Mouse (Mus musculus) mature B cell (primary cell): Measurements from ENCODE around the gene Foxj1.
"Not testable (repeated sequence)": the region's sequence is repeated elsewhere in the genome, so short reads cannot be mapped to it uniquely, and the experiment has no call there.

ENCODE experiments used
- in situ Hi-C: fragments of 300-500 bp; cut with MboI; formaldehyde crosslinking; loops from 2 replicates; pipeline ENCODE4 v1.14.3; 2019

Foxj1 gene

DNA sequence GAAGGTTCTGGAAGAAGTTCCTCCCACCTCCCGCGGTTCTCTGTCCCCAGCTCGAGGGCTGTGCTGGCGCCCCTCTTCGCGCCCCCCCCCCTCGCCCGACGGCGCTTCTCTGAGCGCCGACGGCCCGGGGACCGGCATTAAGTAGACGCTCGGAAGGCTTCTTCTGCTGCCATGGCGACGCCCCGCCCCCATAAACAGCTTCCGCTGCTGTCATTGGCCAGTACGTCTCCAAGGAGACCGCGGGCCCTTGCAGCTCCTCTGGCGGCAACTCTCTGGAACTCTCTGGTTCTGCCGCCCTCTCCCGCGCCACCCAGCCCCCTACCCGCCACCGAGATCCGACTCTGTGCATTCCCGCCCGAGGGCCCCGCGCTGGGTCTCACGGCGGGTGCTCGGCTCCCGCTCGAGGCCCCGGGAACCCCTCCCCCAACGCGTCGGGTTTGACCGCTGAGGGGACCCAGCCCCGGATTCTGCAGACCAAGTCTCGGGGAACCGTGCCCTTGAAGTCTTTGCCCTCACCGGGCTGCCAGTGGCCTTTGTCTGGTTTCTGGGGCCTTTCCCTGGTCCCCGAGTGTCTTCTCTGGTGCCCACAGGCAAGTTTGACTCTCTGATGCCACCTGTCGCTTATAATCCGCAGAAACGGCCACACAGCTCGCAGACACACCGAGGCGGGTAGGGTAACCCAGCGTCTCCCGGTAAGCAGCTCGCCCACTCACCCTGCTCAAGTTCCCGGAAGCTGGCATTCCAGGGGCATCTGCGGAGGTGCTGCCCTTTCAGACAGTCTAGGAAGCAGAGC, at the start of gene Foxj1:
Gene Foxj1, minus strand, starts transcription at position 156 of the 793 bp plus-strand sequence.
- in situ Hi-C loops: no loop called here

- in situ Hi-C loops: no loop called here
Observed at GRCm38 (mm10) chr11:116384171-116384570, 49.0 kb upstream of the Foxj1 start.

DNA sequence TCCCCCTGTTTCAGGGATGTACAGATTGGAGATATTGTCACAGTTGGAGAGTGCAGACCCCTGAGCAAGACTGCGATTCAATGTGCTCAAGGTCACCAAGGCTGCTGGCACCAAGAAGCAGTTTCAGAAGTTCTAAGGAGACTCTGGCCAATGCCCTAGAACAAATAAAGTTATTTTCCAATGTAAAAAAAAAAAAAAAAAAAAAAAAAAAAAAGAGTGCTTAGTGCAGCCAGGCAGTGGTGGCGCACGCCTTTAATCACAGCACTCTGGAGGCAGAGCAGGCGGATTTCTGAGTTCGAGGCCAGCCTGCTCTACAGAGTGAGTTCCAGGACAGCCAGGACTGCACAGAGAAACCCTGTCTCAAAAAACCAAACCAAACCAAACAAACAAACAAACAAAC, 47.9 kb upstream of the Foxj1 start:
- in situ Hi-C loops: not testable (repeated sequence)

DNA sequence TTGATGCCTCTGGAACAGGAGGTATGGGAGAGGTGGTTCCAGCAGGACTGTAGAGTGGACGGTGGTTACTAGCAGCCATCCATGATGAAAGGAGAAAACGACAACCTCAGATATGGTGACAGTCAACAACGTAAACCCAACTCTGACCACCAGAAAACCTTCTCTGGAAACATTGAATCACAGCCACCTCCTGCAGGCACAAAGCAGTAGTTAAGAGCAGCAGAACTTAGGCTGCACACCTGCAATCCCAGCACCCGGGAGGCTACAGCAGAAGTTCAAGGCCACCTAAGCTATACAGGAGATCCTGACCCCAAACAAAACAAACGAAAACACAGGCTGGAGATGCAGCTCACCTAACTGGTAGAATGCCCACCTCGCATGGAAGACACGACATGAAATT, 45.6 kb upstream of the Foxj1 start:
- in situ Hi-C loops: no loop called here

DNA sequence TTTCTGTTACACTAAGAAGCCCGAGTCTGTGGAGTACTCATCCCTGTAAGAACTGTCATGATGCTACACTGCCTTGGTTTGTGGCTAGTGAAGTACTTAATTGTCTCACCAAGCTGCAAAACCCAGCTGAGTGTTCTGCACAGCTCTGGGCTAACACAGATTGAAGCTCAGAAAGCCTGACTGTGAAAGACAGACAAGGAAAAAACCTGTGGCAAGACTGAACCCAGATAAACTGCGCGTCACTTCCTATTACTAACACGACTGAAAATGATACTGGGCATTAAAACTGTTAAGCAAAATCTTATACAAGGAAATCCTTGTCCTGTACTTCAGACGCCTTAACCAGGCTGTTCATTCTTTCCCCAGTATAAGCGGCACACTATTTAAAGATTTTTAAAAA, 44.3 kb upstream of the Foxj1 start:
- in situ Hi-C loops: no loop called here

DNA sequence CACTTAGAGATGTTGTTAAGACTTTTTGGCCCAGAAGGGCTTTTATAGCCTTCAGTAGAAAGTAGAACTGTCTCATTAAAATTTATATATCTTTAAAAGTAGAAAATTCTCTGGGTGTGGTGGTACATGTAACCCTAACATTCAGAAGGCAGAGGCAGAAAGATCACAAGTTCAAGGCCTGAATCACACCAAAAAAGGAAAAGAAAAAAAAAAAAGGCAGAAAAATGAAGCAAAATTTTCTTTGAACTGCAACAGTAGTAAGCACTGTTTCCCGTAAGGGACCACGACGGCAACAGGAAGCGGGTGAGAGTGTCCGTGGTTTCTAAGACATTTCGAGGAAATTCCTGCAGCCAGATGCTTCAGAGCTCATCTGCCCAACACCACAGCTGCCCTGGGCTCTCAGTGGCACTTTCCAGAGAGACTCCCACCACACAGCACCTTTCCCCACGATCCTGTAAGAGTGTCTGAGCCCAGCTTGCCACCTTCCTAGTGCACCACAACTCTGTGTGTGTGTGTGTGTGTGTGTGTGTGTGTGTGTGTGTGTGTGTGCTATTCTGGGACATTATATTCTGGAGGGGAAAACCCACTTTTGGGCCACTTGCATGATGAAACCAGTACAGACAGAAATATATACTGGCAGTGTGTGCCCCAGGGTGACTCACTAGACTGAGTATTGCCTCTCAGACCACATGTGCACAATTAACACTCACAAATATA, 41.9 kb upstream of the Foxj1 start:
- in situ Hi-C loops: no loop called here

DNA sequence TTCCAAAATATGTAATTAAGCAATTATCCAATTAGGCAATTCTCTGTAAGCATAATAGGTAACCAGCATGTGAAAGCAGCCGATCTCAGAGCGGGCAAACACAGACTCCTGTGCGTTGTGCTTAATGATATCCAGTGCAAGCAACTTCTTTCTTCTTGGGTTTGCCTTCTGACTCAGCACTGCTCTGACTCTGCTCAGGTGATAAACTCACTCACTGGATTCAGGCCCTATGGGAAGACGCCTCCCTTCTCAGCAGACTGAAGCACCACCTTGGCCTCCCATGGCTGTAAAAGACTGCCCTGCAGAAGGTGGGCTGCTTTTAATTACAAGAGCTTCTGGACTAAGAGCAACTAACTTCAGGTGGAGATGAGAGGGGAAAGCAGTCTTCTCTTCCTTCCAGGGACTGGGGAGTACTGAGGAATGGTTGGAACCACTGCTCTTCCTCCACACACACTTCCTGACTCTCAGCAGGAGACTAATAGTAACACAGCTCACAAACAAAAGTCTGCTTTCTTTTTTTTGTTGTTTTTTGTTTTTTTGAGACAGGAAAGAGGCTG, 36.8 kb upstream of the Foxj1 start:
- in situ Hi-C loops: no loop called here

- in situ Hi-C loops: no loop called here
Observed at GRCm38 (mm10) chr11:116369633-116370032, 34.4 kb upstream of the Foxj1 start.

- in situ Hi-C loops: no loop called here
Observed at GRCm38 (mm10) chr11:116369051-116369450, 33.9 kb upstream of the Foxj1 start.

DNA sequence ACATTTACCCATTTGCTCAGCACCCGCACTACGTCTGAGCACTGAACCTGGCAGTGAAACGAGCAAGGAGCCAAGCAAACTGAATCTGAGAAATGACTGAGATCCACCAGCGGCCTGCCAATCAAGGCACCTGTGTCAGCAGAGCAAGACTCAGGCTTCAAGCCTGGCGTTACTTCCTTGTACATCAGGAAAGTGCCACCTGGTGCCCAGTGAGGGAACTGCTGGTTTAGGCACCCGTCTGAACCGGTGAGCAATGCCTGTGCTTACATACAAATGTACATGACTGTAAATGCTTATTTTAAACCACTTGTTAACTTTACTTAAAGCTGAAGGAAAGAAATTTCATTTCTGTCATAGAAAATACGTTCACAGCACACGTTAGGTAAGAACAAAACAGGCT, 32.9 kb upstream of the Foxj1 start:
- in situ Hi-C loops: no loop called here

DNA sequence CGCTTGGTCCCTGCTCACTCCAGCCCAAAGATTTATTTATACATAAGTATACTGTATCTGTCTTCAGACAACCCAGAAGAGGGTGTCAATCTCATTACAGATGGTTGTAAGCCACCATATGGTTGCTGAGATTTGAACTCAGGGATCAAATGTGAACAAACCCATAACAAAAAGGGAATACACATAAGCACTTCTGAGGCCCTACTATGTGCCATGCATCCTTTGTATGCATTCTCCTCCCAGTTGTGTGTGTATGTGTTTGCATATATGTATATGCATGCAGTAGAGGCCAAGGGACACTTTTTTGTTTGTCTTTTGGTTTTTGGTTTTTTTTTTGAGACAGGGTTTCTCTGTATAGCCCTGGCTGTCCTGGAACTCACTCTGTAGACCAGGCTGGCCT, 31.4 kb upstream of the Foxj1 start:
- in situ Hi-C loops: no loop called here

DNA sequence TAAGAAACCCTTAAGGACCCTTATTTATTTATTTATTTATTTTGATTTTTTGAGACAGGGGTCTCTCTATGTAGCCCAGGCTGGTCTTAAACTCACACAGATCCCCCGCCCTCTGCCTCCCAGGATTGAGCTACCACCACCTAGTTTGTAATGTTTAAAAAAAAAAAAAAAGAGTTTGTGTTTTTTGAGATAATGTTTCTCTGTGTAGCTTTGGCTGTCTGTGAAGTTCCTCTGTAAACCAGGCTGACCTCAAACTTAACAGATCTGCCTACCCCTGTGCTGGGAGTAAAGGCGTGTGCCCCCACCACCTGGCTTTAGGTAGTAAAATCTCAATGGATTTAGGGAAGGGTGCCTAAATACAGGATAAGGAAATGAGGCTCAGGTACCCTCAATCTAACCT, 30.9 kb upstream of the Foxj1 start:
- in situ Hi-C loops: no loop called here

- in situ Hi-C loops: no loop called here
Observed at GRCm38 (mm10) chr11:116365432-116365831, 30.2 kb upstream of the Foxj1 start.

DNA sequence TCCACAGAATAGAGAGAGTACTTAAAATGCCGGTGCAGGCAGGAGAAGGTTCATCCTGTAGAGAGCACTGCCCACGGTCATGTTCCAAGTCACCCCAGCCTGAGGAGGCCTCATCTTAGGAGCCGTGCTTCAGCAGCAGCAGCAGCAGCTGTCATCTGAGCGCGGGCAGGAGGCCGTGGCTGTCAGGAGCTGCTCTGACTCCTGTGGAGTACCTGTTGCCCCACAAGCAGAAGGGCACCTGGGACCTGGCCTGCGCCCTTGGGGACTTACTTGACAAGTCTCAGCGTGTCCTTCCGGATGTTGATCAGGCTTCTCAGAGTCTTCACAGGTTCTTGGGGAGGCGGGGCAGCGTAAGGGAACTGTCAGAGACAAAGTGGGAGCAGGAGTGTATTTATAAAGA, 26.8 kb upstream of the Foxj1 start:
- in situ Hi-C loops: no loop called here

- in situ Hi-C loops: not testable (repeated sequence)
Observed at GRCm38 (mm10) chr11:116360915-116361314, 25.7 kb upstream of the Foxj1 start.

DNA sequence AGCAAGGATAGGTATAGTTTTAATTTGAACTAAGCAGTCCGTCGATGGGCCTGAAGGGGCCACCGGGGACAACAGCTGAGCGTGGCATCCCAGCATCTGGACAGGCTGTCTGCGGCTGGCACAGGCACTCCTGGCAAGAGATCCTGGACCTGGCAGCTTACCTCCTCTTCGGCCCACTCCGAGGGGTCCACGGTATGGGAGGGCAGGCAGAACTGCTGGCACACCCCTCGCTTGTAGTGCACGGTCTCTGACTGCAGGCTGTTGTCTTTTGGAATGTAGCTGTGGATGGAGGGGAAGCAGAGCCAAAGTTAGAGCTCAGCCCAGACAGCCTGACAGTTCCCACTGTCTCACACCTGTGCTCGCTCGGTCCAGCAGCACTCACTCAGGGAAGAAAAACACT, 24.5 kb upstream of the Foxj1 start:
- in situ Hi-C loops: no loop called here

DNA sequence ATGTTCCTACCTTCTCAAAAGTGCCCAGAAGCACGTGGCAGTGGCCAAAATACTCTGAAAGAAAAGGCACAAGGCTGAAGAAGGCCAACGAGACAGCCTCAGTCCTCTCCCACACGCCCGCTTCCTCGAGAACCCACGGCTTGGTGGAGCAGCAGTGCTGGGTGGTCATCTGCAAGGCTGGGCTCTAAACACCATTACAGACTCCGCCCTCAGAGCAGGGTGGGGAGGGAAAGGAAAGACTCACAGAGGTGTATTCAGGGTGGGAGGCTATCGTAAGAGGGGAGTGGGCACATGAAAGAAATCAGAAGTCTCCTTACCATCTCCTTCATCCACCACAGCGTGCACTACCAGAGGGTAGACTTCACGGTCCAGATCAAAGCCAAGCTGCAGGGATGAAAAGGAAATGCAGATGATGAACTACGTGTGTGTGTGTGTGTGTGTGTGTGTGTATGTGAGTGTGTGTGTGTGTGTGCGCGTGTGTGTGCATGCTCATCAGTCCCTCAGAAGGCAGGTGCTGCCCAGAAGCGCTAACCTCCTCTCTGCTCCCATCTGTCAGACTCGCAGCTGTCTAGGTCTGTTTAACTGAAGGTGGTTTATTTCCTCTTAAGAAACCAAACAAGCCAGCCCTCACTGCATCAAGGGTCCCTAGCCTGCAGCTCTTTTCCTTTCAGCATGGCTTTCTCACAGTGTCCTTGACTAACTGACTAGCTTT, 23.9 kb upstream of the Foxj1 start:
- in situ Hi-C loops: no loop called here

- in situ Hi-C loops: no loop called here
Observed at GRCm38 (mm10) chr11:116354521-116354920, 19.3 kb upstream of the Foxj1 start.

GRCm38 (mm10) chr11:116353535-116353934, 18.3 kb upstream of the Foxj1 start:
- in situ Hi-C loops: no loop called here

GRCm38 (mm10) chr11:116351294-116351693, 16.1 kb upstream of the Foxj1 start:
- in situ Hi-C loops: no loop called here

- in situ Hi-C loops: no loop called here
Observed at GRCm38 (mm10) chr11:116347955-116348354, 12.8 kb upstream of the Foxj1 start.

- in situ Hi-C loops: no loop called here
Observed at GRCm38 (mm10) chr11:116347012-116347411, 11.8 kb upstream of the Foxj1 start.
